Mouse (Mus musculus) heart, postnatal 0 days (tissue): ENCODE measurements around the gene Tsen2.

Experiments
- CTCF ChIP-seq: IDR thresholded peaks from 2 replicates; pipeline ENCODE4 v1.5.1; 2016; ENCODE audit warnings: antibody characterized with exemption, control low read depth, low read depth
- EP300 ChIP-seq: IDR thresholded peaks from 2 replicates; pipeline ENCODE4 v1.6.1; 2016; ENCODE audit warnings: antibody characterized with exemption, low read depth

GRCm38 (mm10) chr6:115609121-115609520 is 64.7 kb downstream of the Tsen2 start:
- peak; percentile 52 for TF ChIP-seq CTCF
- no peak for TF ChIP-seq EP300
